Mouse (Mus musculus) megakaryocyte, embryonic 14.5 days (primary cell): Measurements from ENCODE around the gene Fgf12.

Source experiments
- FLI1 ChIP-seq: IDR thresholded peaks from 2 replicates; pipeline ENCODE4 v1.6.1; 2012; ENCODE audit warnings: low read length, inconsistent platforms, mixed read lengths
- GATA1 ChIP-seq: IDR thresholded peaks from 3 replicates; pipeline ENCODE4 v1.6.1; 2012; ENCODE audit warnings: mixed read lengths, low read length, inconsistent platforms, borderline replicate concordance

DNA sequence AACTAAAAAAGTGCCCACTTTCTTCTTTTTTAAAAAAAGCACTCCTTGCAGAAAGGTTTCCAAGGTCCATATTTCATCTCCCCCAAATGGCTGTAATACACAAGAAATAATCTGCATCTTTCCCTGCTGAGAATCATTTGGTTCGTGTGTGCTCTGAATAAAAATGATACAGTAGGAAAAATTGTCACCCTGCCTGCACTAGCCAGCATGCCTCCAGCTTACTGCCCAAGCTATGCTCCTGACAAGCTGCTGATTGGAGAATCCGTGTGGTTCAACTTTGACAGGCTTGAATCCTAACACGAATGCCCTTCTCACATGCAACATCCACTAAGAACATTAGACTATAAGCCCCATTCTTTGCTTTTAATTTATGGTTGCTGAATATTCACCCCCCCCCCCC, 102.3 kb downstream of the Fgf12 start:
- no peak for TF ChIP-seq GATA1
- no peak for TF ChIP-seq FLI1
